In genomic region chr2:152411471-152411870, GRCm38 (mm10) we compare ENCODE assay signal across 9 mouse cellular contexts. TPM values are rescaled to one million over a fixed set of nuclear protein-coding genes. Genes with fewer than 3 reads are reported as not detected.
DNase-seq lines count a peak whose midpoint lies in the region; ATAC-seq lines count a peak whose summit lies in the region.
"Had no signal": no experiment of that assay in that cellular context is flagged by ENCODE, and none has a peak within 500 bp of the region (broad histone marks: within the 10 kb centered on the region; RNA-seq: fewer than 3 reads in every experiment).

No protein-coding gene starts in this region.

- H3K27me3 ChIP-seq in heart, embryonic 14.5 days (ENCODE audit: control insufficient read depth, insufficient read depth, low read length) = no peaks in the 10 kb centered on the region
- no peaks in the 10 kb centered on the region for H3K27me3 ChIP-seq in hindbrain, embryonic 12.5 days
- no peaks in the 10 kb centered on the region for H3K27me3 ChIP-seq in midbrain, embryonic 12.5 days

- peaks cover 7% of the 10 kb centered on the region; the same call in 1 of the 2 replicates for H3K36me3 ChIP-seq in heart, embryonic 14.5 days (ENCODE audit: control insufficient read depth, insufficient read depth, low read length)
- H3K36me3 ChIP-seq in hindbrain, embryonic 12.5 days = no peaks in the 10 kb centered on the region
- no peaks in the 10 kb centered on the region for H3K36me3 ChIP-seq in midbrain, embryonic 12.5 days

- 0 out of 2 replicates have a peak, but pooled peaks cover 6% of the 10 kb centered on the region for H3K9me3 ChIP-seq in heart, embryonic 14.5 days (ENCODE audit: control insufficient read depth, low read length)
- 0 out of 2 replicates have a peak, but pooled peaks cover 3% of the 10 kb centered on the region for H3K9me3 ChIP-seq in hindbrain, embryonic 12.5 days (replicated peaks)
- H3K9me3 ChIP-seq in midbrain, embryonic 12.5 days = peaks cover 9% of the 10 kb centered on the region; the same call in 1 of the 2 replicates

- H3K27ac ChIP-seq in heart, embryonic 14.5 days (replicated peaks in 1 of 2; ENCODE audit: control insufficient read depth in 1 of 2, insufficient read depth in 1 of 2, low read depth in 2 of 2, low read length in 2 of 2) = peak overlapping the region; percentile 96 to 99
- peak overlapping the region; percentile 97 for H3K27ac ChIP-seq in hindbrain, embryonic 12.5 days
- H3K27ac ChIP-seq in midbrain, embryonic 12.5 days (replicated peaks) = peak overlapping the region; percentile 97

- no peak for DNase-seq in heart, adult 8-10 months (ENCODE audit: low spot score)
- DNase-seq in embryo, embryonic 11 days = peak; percentile 66
- no peak for DNase-seq in spleen, postnatal 36 days (ENCODE audit: low spot score in 2 of 2)
- DNase-seq in gastrocnemius, adult 18-20 months (ENCODE audit: low spot score) = no peak
- DNase-seq in layer of hippocampus, postnatal 36 days = no peak

- no peak for ATAC-seq in heart, embryonic 14.5 days (ENCODE audit: insufficient number of reproducible peaks, insufficient read depth, low FRiP score, low read depth)
- peak; percentile 0; the same call in 1 of the 2 replicates for ATAC-seq in hindbrain, embryonic 12.5 days (ENCODE audit: low FRiP score)
- ATAC-seq in midbrain, embryonic 12.5 days (ENCODE audit: low FRiP score, low read depth) = no peak

- peak overlapping the region; percentile 82 to 94 for H3K4me3 ChIP-seq in heart, embryonic 14.5 days (ENCODE audit: control insufficient read depth in 1 of 2, insufficient read depth in 1 of 2, low read depth in 1 of 2, low read length in 2 of 2)
- peak overlapping the region; percentile 95 for H3K4me3 ChIP-seq in hindbrain, embryonic 12.5 days
- H3K4me3 ChIP-seq in midbrain, embryonic 12.5 days = peak overlapping the region; percentile 33
- H3K4me3 ChIP-seq: megakaryocyte, embryonic 14.5 days had no signal

- peak overlapping the region; percentile 93 for H3K4me2 ChIP-seq in heart, embryonic 14.5 days (ENCODE audit: low read length)
- H3K4me2 ChIP-seq in hindbrain, embryonic 12.5 days (replicated peaks) = peak overlapping the region; percentile 84
- H3K4me2 ChIP-seq in midbrain, embryonic 12.5 days (replicated peaks) = peak overlapping the region; percentile 90

- WGBS in heart, embryonic 14.5 days = 9% methylated on average over 7 of the region's 7 CpGs
- 2% methylated on average over 7 of the region's 7 CpGs for WGBS in hindbrain, embryonic 12.5 days
- WGBS in midbrain, embryonic 12.5 days = under 1% methylated on average over 7 of the region's 7 CpGs

- peaks cover 22 to 36% of the 10 kb centered on the region in 2 experiments for H3K4me1 ChIP-seq in heart, embryonic 14.5 days (ENCODE audit: control insufficient read depth in 2 of 2, insufficient read depth in 2 of 2, low read length in 2 of 2)
- peaks cover 49% of the 10 kb centered on the region for H3K4me1 ChIP-seq in hindbrain, embryonic 12.5 days
- peaks cover 46% of the 10 kb centered on the region for H3K4me1 ChIP-seq in midbrain, embryonic 12.5 days

- peak overlapping the region; percentile 100 for H3K9ac ChIP-seq in heart, embryonic 14.5 days (ENCODE audit: low read length)
- H3K9ac ChIP-seq in hindbrain, embryonic 12.5 days = peak overlapping the region; percentile 56
- H3K9ac ChIP-seq in midbrain, embryonic 12.5 days (replicated peaks) = peak overlapping the region; percentile 43

RNA-seq across cellular contexts. Expression of gene Zcchc3, which starts 3.4 kb away (rescaled TPM):
- 35.7 and 36.1 TPM in 2 replicates for polyA plus RNA-seq in heart, embryonic 14.5 days (2014; fragmentation: Nextera tagmentation; extraction: Ambion mirVana)
- 1 to 10 TPM; 5.8 to 7.6 (median 6.4) TPM for total RNA-seq in heart, adult 8-10 months (2022)
- 50.7 and 54.5 TPM in 2 replicates for polyA plus RNA-seq in hindbrain, embryonic 12.5 days (2016; fragmentation: Nextera tagmentation; extraction: Ambion mirVana)
- 51.3 and 53.3 TPM in 2 replicates for polyA plus RNA-seq in midbrain, embryonic 12.5 days (2016; fragmentation: Nextera tagmentation; extraction: Ambion mirVana)
- total RNA-seq in gastrocnemius, adult 18-20 months (2021) = under 1 TPM; 0.62 to 0.76 TPM
- total RNA-seq in layer of hippocampus, postnatal 36 days (2021) = 10 to 100 TPM in 1 of 2 experiments, 1 to 10 TPM in 1; 9.3 to 10.0 TPM

RNA-seq across cellular contexts. Expression of gene 6820408C15Rik, which starts 3.9 kb away (rescaled TPM):
- polyA plus RNA-seq in heart, embryonic 14.5 days (2014; fragmentation: Nextera tagmentation; extraction: Ambion mirVana) = 1.8 and 2.3 TPM in 2 replicates
- total RNA-seq in heart, adult 8-10 months (2022) = 1 to 10 TPM; 1.5 to 2.9 (median 2.3) TPM
- polyA plus RNA-seq in hindbrain, embryonic 12.5 days (2016; fragmentation: Nextera tagmentation; extraction: Ambion mirVana) = 2.0 and 3.6 TPM in 2 replicates
- 0.54 and 1.1 TPM in 2 replicates for polyA plus RNA-seq in midbrain, embryonic 12.5 days (2016; fragmentation: Nextera tagmentation; extraction: Ambion mirVana)
- not detected for total RNA-seq in gastrocnemius, adult 18-20 months (2021)
- total RNA-seq in layer of hippocampus, postnatal 36 days (2021) = 1 to 10 TPM; 2.5 to 2.6 TPM

RNA-seq across cellular contexts. Expression of gene Sox12, which starts 13.6 kb away (rescaled TPM):
- 13.1 and 15.0 TPM in 2 replicates for polyA plus RNA-seq in heart, embryonic 14.5 days (2014; fragmentation: Nextera tagmentation; extraction: Ambion mirVana)
- 1 to 10 TPM; 5.5 to 8.5 (median 7.0) TPM for total RNA-seq in heart, adult 8-10 months (2022)
- polyA plus RNA-seq in hindbrain, embryonic 12.5 days (2016; fragmentation: Nextera tagmentation; extraction: Ambion mirVana) = 19.5 and 19.6 TPM in 2 replicates
- 15.6 and 18.7 TPM in 2 replicates for polyA plus RNA-seq in midbrain, embryonic 12.5 days (2016; fragmentation: Nextera tagmentation; extraction: Ambion mirVana)
- under 1 TPM; 0.34 to 0.57 TPM for total RNA-seq in gastrocnemius, adult 18-20 months (2021)
- 10 to 100 TPM; 15.5 to 15.7 TPM for total RNA-seq in layer of hippocampus, postnatal 36 days (2021)

RNA-seq across cellular contexts. Expression of gene Nrsn2, which starts 35.0 kb away (rescaled TPM):
- polyA plus RNA-seq in heart, embryonic 14.5 days (2014; fragmentation: Nextera tagmentation; extraction: Ambion mirVana) = 2.2 and 3.8 TPM in 2 replicates
- not detected for total RNA-seq in heart, adult 8-10 months (2022)
- polyA plus RNA-seq in hindbrain, embryonic 12.5 days (2016; fragmentation: Nextera tagmentation; extraction: Ambion mirVana) = 14.4 and 15.0 TPM in 2 replicates
- 12.5 and 16.1 TPM in 2 replicates for polyA plus RNA-seq in midbrain, embryonic 12.5 days (2016; fragmentation: Nextera tagmentation; extraction: Ambion mirVana)
- total RNA-seq in gastrocnemius, adult 18-20 months (2021) = not detected
- 10 to 100 TPM; 67.2 to 85.4 TPM for total RNA-seq in layer of hippocampus, postnatal 36 days (2021)

RNA-seq across cellular contexts. Expression of gene Defb23, which starts 52.9 kb away (rescaled TPM):
- not detected in 2 replicates for polyA plus RNA-seq in heart, embryonic 14.5 days (2014; fragmentation: Nextera tagmentation; extraction: Ambion mirVana)
- total RNA-seq in heart, adult 8-10 months (2022) = not detected
- polyA plus RNA-seq in hindbrain, embryonic 12.5 days (2016; fragmentation: Nextera tagmentation; extraction: Ambion mirVana) = not detected in 2 replicates
- not detected in 2 replicates for polyA plus RNA-seq in midbrain, embryonic 12.5 days (2016; fragmentation: Nextera tagmentation; extraction: Ambion mirVana)
- total RNA-seq in gastrocnemius, adult 18-20 months (2021) = not detected
- total RNA-seq in layer of hippocampus, postnatal 36 days (2021) = not detected

Comparison
In these comparisons a context has a peak if more than half of its experiments do, and no peak if none do; other contexts are left out.
1. H3K4me3 ChIP-seq: peak in every context shown above with its lines; median percentile 95 in hindbrain, embryonic 12.5 days; 88 in heart, embryonic 14.5 days; 33 in midbrain, embryonic 12.5 days.
2. H3K9ac ChIP-seq: peak in every context shown above with its lines; median percentile 100 in heart, embryonic 14.5 days; 56 in hindbrain, embryonic 12.5 days; 43 in midbrain, embryonic 12.5 days.
3. RNA of gene Sox12, which starts 13.6 kb away (total RNA-seq): 15.5 to 15.7 TPM in layer of hippocampus, postnatal 36 days and 5.5 to 8.5 TPM in heart, adult 8-10 months; 0.34 to 0.57 TPM in gastrocnemius, adult 18-20 months; every median in the first group is over 4 times any median in the second.
4. Peak in every context shown above with its lines, with median percentiles within 50 percentile points of each other: H3K27ac ChIP-seq and H3K4me2 ChIP-seq.